Mouse (Mus musculus) heart, adult 2 months (tissue): ENCODE measurements around the gene Syn3.

Experiments
- CTCF ChIP-seq: fragments of 200-600 bp; IDR thresholded peaks from 2 replicates; pipeline ENCODE4 v1.8.1; 2022; ENCODE audit warnings: antibody characterized with exemption, mild to moderate bottlenecking, moderate library complexity
- EP300 ChIP-seq: fragments of 200-500 bp; IDR thresholded peaks from 2 replicates; pipeline ENCODE4 v1.6.1; 2011; ENCODE audit warnings: low read depth, low read length, control low read depth; ENCODE audit not compliant: insufficient read depth

DNA sequence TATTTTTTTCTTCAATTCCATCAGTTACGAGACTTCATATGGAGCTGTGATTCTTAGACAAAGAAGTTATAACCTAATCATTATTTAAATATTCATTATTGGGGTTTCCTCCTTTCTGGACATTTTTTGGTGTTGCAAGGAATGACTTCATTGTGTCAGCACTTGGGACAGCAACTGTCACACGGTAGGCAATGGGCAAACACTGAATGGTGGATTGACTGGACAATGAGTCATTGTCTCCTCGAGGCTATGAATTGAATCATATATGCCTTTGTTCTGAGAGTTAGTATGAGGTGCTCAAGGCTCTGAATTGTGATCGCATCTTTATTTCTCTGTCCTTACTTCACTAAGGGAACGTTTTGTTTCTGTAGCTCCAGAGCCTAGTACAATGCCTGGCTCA, 492.2 kb downstream of the Syn3 start:
- TF ChIP-seq EP300 (no peak), CTCF (no peak)
